Comparison of ENCODE assay signal across 14 mouse cellular contexts in the genomic region with DNA sequence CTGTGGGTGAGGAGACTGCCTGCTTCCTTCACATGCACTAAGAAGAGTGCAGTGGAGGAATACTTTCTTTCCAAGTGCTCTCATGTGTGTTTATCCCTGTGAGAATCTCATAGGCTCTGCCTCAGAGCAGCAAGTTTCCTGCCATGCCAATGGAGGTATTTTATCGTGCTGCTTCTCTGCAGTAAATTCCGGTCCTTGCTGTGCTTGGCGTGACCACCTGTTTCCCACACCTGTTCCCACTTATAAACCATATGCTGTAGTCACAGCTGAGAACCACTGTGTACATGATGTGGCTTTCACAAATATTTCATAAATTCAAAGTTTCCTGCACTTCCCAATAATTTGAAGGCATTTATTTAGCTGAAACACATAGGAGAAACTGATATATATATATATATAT.
DNase-seq lines count a peak whose midpoint lies in the region; ATAC-seq lines count a peak whose summit lies in the region.
"Had no signal": no experiment of that assay in that cellular context is flagged by ENCODE, and none has a peak within 500 bp of the region (broad histone marks: within the 10 kb centered on the region; RNA-seq: fewer than 3 reads in every experiment).

No protein-coding gene starts in this region.

- H3K27ac ChIP-seq in limb, embryonic 12.5 days = no peak overlapping the region
- H3K27ac ChIP-seq in heart, embryonic 10.5 days = no peak overlapping the region
- H3K27ac ChIP-seq: lung, embryonic 15.5 days had no signal

- peak; percentile 76; the same call in 1 of the 2 replicates for ATAC-seq in limb, embryonic 12.5 days (ENCODE audit: insufficient number of reproducible peaks, insufficient read depth, low FRiP score, low TSS enrichment, low read depth)
- ATAC-seq: forebrain, embryonic 16.5 days; inflammation-experienced regulatory T-cells, adult 6 months had no signal

- H3K4me1 ChIP-seq in limb, embryonic 12.5 days (replicated peaks) = peaks cover 3% of the 10 kb centered on the region; the same call in 1 of the 2 replicates
- no peaks in the 10 kb centered on the region for H3K4me1 ChIP-seq in heart, embryonic 10.5 days
- H3K4me1 ChIP-seq: lung, embryonic 15.5 days had no signal

- WGBS in limb, embryonic 12.5 days = 7% methylated on average over 3 of the region's 3 CpGs
- WGBS in heart, embryonic 10.5 days = 79% methylated on average over 3 of the region's 3 CpGs

- H3K4me3 ChIP-seq in limb, embryonic 12.5 days (replicated peaks) = no peak overlapping the region
- H3K4me3 ChIP-seq in heart, embryonic 10.5 days = no peak overlapping the region
- H3K4me3 ChIP-seq: lung, embryonic 15.5 days had no signal

- no peaks in the 10 kb centered on the region for H3K36me3 ChIP-seq in limb, embryonic 12.5 days
- no peaks in the 10 kb centered on the region for H3K36me3 ChIP-seq in heart, embryonic 10.5 days
- H3K36me3 ChIP-seq: lung, embryonic 15.5 days had no signal

- H3K4me2 ChIP-seq in limb, embryonic 12.5 days = no peak overlapping the region
- H3K4me2 ChIP-seq: lung, embryonic 15.5 days had no signal

- peak; percentile 4 for DNase-seq in embryo, embryonic 10 days (ENCODE audit: low spot score)
- no peak for DNase-seq in embryo, embryonic 9.5 days (ENCODE audit: extremely low spot score)
- DNase-seq in layer of hippocampus, adult 9-11 months = peak; percentile 5
- DNase-seq in layer of hippocampus, postnatal 36 days = no peak
- peak; percentile 39 for DNase-seq in embryo, embryonic 11 days
- no peak for DNase-seq in heart, embryonic 10.5 days (ENCODE audit: low spot score)
- no peak for DNase-seq in frontal cortex, adult 2 months (ENCODE audit: extremely low spot score in 1 of 2, low spot score in 1 of 2)
- DNase-seq: adrenal gland, adult 2 months; gastrocnemius, postnatal 14 days; thymus, adult 18-20 months had no signal

- no peak overlapping the region for H3K9ac ChIP-seq in limb, embryonic 12.5 days (replicated peaks)
- H3K9ac ChIP-seq: lung, embryonic 15.5 days had no signal

- H3K9me3 ChIP-seq in limb, embryonic 12.5 days = no peaks in the 10 kb centered on the region
- H3K9me3 ChIP-seq in heart, embryonic 10.5 days = no peaks in the 10 kb centered on the region
- H3K9me3 ChIP-seq: lung, embryonic 15.5 days had no signal

- H3K27me3 ChIP-seq in limb, embryonic 12.5 days = no peaks in the 10 kb centered on the region
- no peaks in the 10 kb centered on the region for H3K27me3 ChIP-seq in heart, embryonic 10.5 days (ENCODE audit: insufficient read depth, poor library complexity, severe bottlenecking)
- H3K27me3 ChIP-seq: lung, embryonic 15.5 days had no signal

Comparison
In these comparisons a context has a peak if more than half of its experiments do, and no peak if none do; other contexts are left out.
1. DNase-seq: peak in embryo, embryonic 10 days (single experiment), layer of hippocampus, adult 9-11 months (single experiment) and embryo, embryonic 11 days (single experiment); none in embryo, embryonic 9.5 days (single experiment), layer of hippocampus, postnatal 36 days (0 of 2), heart, embryonic 10.5 days (single experiment) and frontal cortex, adult 2 months (0 of 2).